Mouse (Mus musculus) CH12.LX (cell line): ENCODE measurements around the gene Ak3.

Experiments used
- CTCF ChIP-seq, 2 experiments: IDR thresholded peaks in 1 of 2; conservative IDR thresholded peaks in 1 of 2; 2 replicates each; pipeline ENCODE4 v1.5.1; 2011 to 2012; ENCODE audit warnings: low read depth in 2 of 2, low read length in 2 of 2, improper control_type of control experiment in 1 of 2, inconsistent platforms in 1 of 2, mild to moderate bottlenecking in 1 of 2, moderate library complexity in 1 of 2
- E2F4 ChIP-seq: IDR thresholded peaks from 2 replicates; pipeline ENCODE4 v1.6.1; 2011; ENCODE audit warnings: low read depth, low read length, improper control_type of control experiment; ENCODE audit not compliant: insufficient replicate concordance
- ELF1 ChIP-seq: IDR thresholded peaks from 2 replicates; pipeline ENCODE4 v1.6.1; 2014; ENCODE audit warnings: low read depth, mild to moderate bottlenecking, inconsistent platforms, low read length, improper control_type of control experiment
- EP300 ChIP-seq: IDR thresholded peaks from 2 replicates; pipeline ENCODE4 v1.6.1; 2011; ENCODE audit warnings: low read length, improper control_type of control experiment
- JUND ChIP-seq: conservative IDR thresholded peaks from 2 replicates; pipeline ENCODE4 v1.6.1; 2011; ENCODE audit warnings: low read depth, low read length, improper control_type of control experiment
- MAX ChIP-seq: IDR thresholded peaks from 2 replicates; pipeline ENCODE4 v1.6.1; 2011; ENCODE audit warnings: low read length, improper control_type of control experiment
- MAZ ChIP-seq: IDR thresholded peaks from 2 replicates; pipeline ENCODE4 v1.6.1; 2012; ENCODE audit warnings: low read depth, mild to moderate bottlenecking, inconsistent platforms, low read length, improper control_type of control experiment, moderate library complexity
- RAD21 ChIP-seq: IDR thresholded peaks from 2 replicates; pipeline ENCODE4 v1.6.1; 2011; ENCODE audit warnings: low read depth, mild to moderate bottlenecking, low read length, improper control_type of control experiment, moderate library complexity
- TCF12 ChIP-seq: IDR thresholded peaks from 2 replicates; pipeline ENCODE4 v1.6.1; 2014; ENCODE audit warnings: low read depth, mild to moderate bottlenecking, inconsistent platforms, low read length, improper control_type of control experiment
- USF1 ChIP-seq: IDR thresholded peaks from 2 replicates; pipeline ENCODE4 v1.6.1; 2014; ENCODE audit warnings: low read depth, mild to moderate bottlenecking, inconsistent platforms, low read length, improper control_type of control experiment
- ZKSCAN1 ChIP-seq: IDR thresholded peaks from 2 replicates; pipeline ENCODE4 v1.6.1; 2012; ENCODE audit warnings: low read depth, inconsistent platforms, low read length, improper control_type of control experiment, borderline replicate concordance

- TF ChIP-seq CTCF (conservative IDR thresholded peaks at IDR 0.05 in 1 of 2, IDR thresholded peaks at IDR 0.05 in 1 of 2; ENCODE audit: low read depth in 2 of 2, low read length in 2 of 2) (no peak), USF1 (no peak), MAZ (no peak), JUND (no peak), EP300 (no peak), RAD21 (no peak), ELF1 (no peak), E2F4 (no peak), ZKSCAN1 (no peak), TCF12 (no peak), MAX (no peak)
These were observed 27.0 kb upstream of the Ak3 start for GRCm38 (mm10) chr19:29074802-29075201.
